Mouse (Mus musculus): ENCODE data around the gene Fam160b1.

Fam160b1 gene

DNA sequence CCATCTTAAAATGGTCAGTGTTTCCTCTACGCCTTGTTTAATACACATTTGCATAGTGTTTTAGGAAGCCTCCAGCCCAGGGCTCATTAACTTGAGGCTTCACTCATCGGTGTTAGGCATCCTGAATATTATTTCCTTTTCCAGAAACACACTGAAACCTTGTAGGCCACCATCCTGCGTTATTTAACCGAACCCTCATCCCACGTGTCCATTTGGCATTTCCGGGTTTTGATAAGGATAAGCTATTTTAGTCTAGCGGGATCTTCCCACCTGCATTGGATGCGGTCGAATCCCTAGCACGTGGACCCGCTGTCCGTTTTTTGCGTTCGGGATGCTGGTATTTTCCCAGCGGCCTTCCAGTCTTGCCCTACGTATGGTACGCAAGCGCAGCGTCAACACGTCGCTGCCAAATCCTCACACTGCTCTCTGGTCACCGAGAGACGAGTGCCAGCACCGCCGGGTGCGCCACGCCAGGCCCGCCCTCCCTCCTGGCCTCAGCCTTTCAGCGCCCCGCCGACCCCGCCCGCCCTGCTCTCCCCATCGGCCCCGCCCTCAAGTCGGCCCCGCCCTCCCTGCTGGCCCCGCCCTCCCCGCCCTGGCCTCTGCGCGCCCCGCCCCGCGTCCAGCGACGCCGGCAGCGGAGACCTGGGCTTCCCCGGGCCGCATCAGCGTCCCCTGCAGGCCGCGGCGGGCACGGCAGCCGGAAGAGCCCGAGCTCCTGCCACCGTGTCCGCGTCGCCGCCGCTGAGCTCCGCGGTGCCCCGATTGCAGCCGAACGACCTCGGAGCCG lies at the start of gene Fam160b1:
TSS of gene Fam160b1 (plus strand) at position 340 of the 790 bp plus-strand sequence.
- DNase-seq (ENCODE audit: low read depth, low spot score), result peak; percentile 97

DNA sequence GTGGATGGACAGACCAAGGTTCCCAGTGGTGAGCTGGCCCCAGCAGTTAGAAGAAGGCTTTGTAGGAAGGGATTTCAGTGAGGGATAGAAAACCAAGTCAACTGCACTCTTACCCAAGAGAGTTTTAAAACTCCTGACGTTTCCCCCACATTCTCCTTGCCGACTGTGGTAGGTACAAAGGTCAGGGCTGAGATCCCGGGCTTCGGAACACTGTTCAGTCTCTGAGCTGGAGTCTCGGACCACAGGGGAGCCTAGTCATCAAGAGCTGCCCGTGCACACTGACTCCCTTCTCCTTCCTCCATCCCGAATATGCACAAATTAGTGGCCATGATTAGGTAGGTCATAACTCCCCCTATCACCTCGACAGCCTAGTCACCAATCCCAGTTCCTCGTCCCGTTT lies 47.3 kb upstream of the Fam160b1 start:
- no peak for DNase-seq (ENCODE audit: low read depth, low spot score)

GRCm38 (mm10) chr19:57313891-57314345 lies 46.6 kb upstream of the Fam160b1 start:
- DNase-seq (ENCODE audit: low read depth, low spot score), result no peak

- peak; percentile 26 for DNase-seq (ENCODE audit: low read depth, low spot score)
These were observed 46.0 kb upstream of the Fam160b1 start, which contains the start of gene Ablim1 for GRCm38 (mm10) chr19:57314346-57315012. TSS of gene Ablim1 (minus strand) at chr19:57314919.

GRCm38 (mm10) chr19:57315013-57315565 lies 45.4 kb upstream of the Fam160b1 start:
- DNase-seq (ENCODE audit: low read depth, low spot score), result peak; percentile 11

- no peak for DNase-seq (ENCODE audit: low read depth, low spot score)
These were observed 43.9 kb upstream of the Fam160b1 start for GRCm38 (mm10) chr19:57316597-57316996.

DNA sequence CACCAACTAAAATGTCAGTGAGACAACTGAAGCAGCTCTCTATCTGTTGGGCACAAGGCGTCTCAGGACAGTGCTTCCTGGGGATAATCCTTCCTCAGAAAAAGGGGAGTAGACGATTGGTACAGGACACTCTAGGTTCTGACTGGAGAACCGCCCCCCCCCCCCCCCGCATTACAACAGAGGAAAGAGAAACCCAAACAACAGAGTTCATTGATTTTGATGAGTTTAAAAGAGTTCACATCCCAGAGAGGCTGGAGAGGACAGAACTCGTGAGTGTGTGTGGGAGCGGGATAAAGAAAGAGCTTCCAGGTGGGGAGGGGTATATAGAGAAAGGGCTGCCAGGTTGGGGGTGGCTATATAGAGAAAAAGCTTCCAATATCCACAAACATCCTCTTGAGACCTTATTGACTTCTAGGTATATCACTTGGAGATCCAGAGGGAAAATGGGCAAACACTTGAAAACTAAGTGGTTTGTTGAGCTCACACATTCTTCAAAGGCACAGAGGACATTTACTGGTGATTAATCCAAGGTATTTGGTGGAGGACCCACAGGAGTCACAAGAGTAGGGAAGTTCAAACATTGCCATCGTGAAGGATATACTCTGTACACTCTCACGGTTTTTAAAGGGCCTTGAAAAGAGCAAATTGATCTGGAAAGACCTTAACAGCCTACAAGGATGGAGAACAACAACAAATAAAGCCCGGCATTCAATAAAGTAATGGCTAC lies 39.7 kb upstream of the Fam160b1 start:
- DNase-seq (ENCODE audit: low read depth, low spot score), result no peak

DNA sequence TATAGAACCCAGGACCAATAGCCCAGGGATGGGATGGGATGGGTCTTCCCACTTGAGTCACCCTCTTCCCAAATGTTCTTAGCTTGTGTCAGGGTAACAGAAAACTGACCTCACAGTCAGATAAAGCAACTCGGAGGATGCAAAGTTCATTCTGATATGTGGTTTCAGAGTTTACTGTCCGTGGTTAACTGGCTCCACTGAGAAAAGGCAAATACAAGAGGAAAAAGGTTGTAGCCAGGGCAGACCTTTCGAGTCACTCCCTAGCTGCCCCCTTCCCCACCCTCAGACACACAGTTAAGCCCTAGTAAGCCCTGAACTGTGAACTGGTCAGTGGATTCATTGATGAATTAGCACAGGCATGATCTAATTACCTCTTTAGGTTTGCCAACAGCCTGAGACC lies 38.6 kb upstream of the Fam160b1 start:
- no peak for DNase-seq (ENCODE audit: low read depth, low spot score)

DNA sequence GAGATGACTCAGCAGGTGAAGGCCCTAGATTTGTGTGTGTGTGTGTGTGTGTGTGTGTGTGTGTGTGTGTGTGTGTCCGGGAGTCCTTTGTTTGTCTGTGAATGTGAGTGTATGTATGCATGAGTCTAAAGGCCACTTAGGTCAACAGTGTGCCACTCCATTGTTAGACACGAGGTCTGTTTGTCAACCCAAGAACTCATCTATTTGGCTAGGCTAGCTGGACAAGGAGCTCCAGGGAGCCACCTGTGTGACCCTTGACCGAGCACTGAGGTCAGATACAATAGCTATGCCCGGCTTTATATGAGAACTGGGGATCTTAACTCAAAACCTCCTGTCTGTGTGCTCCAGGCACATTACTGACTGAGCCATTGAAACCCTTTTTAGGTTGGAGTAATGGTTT lies 38.0 kb upstream of the Fam160b1 start:
- DNase-seq (ENCODE audit: low read depth, low spot score), result no peak

DNA sequence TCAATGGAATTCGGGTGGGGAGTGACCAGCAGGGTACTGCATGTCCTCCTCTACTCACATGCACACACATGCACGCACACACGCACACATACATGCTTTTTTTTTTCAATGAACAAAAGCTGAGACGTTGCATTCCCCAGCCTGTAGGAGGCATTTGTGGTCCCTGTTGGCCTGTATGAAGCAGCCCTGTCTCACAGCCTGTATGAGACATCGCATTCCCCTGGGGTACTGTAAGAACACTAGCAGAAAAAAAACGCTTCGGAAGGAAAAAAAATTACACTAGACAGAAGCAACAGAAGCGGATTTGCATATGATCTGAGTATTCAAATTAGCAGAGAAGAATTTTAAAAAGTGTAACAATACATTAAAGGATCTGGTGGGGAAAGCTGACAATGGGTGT lies 37.4 kb upstream of the Fam160b1 start:
- peak; percentile 17 for DNase-seq (ENCODE audit: low read depth, low spot score)

DNA sequence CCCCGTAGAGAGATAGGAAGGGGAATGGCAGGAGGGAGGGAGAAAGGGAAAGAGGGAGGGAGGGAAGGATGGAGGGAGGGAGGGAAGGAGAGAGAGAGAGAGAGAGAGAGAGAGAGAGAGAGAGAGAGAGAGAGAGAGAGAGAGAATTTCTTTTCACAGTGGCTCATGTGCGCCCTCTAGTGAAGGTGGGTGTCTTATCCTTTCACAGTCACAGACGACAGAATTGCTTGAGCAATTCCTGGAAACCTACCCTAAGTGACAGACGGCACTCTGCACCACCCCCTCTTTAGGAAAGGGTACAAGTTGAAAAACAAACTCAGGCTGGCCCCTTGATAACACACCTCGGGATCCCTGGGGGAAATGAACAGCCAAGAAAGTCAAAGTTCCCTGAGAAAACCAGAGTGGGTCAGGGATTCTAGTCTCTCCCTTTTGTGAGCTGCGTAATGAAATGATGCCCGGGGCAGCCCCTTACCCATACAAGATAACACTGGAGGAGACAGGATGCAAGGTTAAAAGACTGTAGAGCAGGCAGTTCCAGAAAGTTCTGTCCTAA lies 34.7 kb upstream of the Fam160b1 start:
- peak; percentile 66 for DNase-seq (ENCODE audit: low read depth, low spot score)

GRCm38 (mm10) chr19:57327679-57328078 lies 32.8 kb upstream of the Fam160b1 start:
- DNase-seq (ENCODE audit: low read depth, low spot score), result no peak

DNA sequence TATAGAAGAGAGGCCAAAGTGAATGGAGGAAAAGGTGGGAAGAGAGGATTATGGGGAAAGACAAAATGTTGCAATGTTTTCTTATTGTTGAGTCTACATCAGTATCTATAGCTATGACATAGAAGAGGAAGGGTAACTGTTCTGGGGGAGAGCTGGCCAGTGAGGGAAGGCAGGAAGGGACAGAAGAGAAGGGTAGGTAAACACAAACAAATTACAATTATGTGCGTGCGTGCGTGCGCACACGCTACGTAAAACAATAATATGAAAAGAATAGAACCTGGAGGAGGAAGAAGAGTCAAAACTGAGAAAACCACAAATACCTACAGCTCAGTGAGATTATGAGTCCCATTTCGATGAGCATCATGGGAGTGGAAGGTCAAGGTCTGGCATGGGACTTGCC lies 32.2 kb upstream of the Fam160b1 start:
- no peak for DNase-seq (ENCODE audit: low read depth, low spot score)

DNA sequence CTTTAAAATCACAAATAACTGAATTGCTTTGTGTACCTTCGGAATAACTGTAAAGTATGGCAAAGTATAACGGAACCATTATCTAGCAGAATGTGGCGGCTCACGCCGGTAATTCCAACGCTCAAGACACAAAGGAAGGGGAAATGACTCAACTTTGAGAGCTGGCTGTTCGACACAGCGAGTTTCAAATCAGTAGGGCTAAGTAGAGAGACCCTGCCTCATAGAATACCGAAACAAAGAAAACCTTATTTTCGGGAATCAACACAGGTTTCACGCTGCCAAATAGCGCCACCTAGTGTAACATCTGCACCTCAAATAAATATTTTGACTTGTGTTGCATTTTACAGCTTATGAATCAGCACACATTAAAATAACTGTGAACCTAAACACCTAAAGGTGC lies 31.7 kb upstream of the Fam160b1 start:
- peak; percentile 64 for DNase-seq (ENCODE audit: low read depth, low spot score)

- DNase-seq (ENCODE audit: low read depth, low spot score), result peak; percentile 23
These were observed 30.2 kb upstream of the Fam160b1 start for GRCm38 (mm10) chr19:57330309-57330708.

- DNase-seq (ENCODE audit: low read depth, low spot score), result no peak
These were observed 29.2 kb upstream of the Fam160b1 start for GRCm38 (mm10) chr19:57331237-57331636.

GRCm38 (mm10) chr19:57333356-57333755 lies 27.1 kb upstream of the Fam160b1 start:
- peak; percentile 58 for DNase-seq (ENCODE audit: low read depth, low spot score)

DNA sequence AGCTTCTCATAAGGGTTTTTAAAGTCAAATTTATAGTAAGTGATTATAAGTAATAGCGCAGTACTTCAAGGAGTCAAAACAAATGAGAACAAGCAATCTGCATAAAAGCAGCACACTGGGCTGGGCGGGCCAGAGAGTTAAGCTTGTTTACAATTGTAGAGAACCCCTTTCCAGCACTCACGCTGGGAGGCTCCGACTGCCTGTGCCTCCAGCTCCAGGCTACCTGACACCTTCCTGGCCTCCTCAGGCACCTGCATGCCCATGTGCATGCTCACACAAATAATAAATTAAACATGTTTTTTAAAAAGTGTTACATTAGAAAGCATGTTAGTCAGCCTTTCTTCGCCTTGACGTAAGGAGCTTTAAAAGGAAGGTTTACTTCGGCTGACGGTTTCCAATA lies 25.3 kb upstream of the Fam160b1 start:
- no peak for DNase-seq (ENCODE audit: low read depth, low spot score)

- no peak for DNase-seq (ENCODE audit: low read depth, low spot score)
These were observed 21.1 kb upstream of the Fam160b1 start for GRCm38 (mm10) chr19:57339281-57339864.

- no peak for DNase-seq (ENCODE audit: low read depth, low spot score)
These were observed 19.4 kb upstream of the Fam160b1 start for GRCm38 (mm10) chr19:57340900-57341742.
